Mouse (Mus musculus): ENCODE measurements around the gene 4931422A03Rik. TPM values are rescaled to one million over a fixed set of nuclear protein-coding genes. Genes with fewer than 3 reads are reported as not detected.

4931422A03Rik gene
- total RNA-seq, 2 experiments from 2014 or later, result not detected

GRCm38 (mm10) chr2:103971838-103972237 is 56.3 kb downstream of the 4931422A03Rik start:
- intact Hi-C loops (cut with DNase I), result loop anchor here (2.0 to 5.0 kb wide), 2 partner anchors 71 to 175 kb away; partner anchors contain the start of gene Caprin1
- no peak for DNase-seq

- intact Hi-C loops (cut with DNase I), result loop anchor here (2.0 to 5.0 kb wide), 2 partner anchors 70 to 174 kb away; partner anchors contain the start of gene Caprin1
- peak; percentile 5 to 9 for DNase-seq
These were observed 57.1 kb downstream of the 4931422A03Rik start for GRCm38 (mm10) chr2:103970791-103971649.

GRCm38 (mm10) chr2:103970041-103970790 is 57.9 kb downstream of the 4931422A03Rik start:
- peak; percentile 69 to 70 for DNase-seq
- intact Hi-C loops (cut with DNase I), result loop anchor here (2.0 to 5.0 kb wide), 2 partner anchors 69 to 173 kb away; partner anchors contain the start of gene Caprin1

GRCm38 (mm10) chr2:103969437-103970040 is 58.6 kb downstream of the 4931422A03Rik start:
- DNase-seq, result peak; percentile 62 to 67

GRCm38 (mm10) chr2:103968919-103969436 is 59.2 kb downstream of the 4931422A03Rik start:
- no peak for DNase-seq
- intact Hi-C loops (cut with DNase I), result no loop called here

More at GRCm38 (mm10) chr2:103969437-103970040, 58.6 kb downstream of the 4931422A03Rik start:
- intact Hi-C loops (cut with DNase I), result loop anchor here (2.0 to 5.0 kb wide), 2 partner anchors 69 to 172 kb away; partner anchors contain the start of gene Caprin1

- DNase-seq, result no peak
- intact Hi-C loops (cut with DNase I), result no loop called here
These were observed 60.0 kb downstream of the 4931422A03Rik start for GRCm38 (mm10) chr2:103968186-103968585.

GRCm38 (mm10) chr2:103965391-103965790 is 62.8 kb downstream of the 4931422A03Rik start:
- intact Hi-C loops (cut with DNase I), result no loop called here
- DNase-seq, result no peak

GRCm38 (mm10) chr2:103962349-103962748 is 65.8 kb downstream of the 4931422A03Rik start:
- intact Hi-C loops (cut with DNase I), result no loop called here
- DNase-seq, result no peak

DNA sequence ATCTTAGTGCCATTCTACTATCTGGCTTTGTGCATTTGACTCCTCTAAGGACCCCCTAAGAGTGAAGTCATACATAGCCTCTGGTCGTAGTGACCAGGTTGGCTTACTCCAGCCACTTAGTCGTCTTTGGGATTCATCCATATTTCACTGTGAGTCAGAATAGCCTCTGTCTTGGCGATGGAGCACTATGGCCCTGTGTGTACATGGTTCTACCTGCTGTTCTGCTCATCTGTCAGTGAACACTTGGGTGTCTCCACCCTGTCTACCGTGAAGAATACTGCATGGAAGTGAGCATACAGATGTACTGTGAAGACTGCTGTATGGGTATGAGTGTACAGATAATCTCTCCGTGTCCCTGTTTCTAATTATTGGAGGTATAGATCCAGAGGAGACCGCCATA is 68.6 kb downstream of the 4931422A03Rik start:
- no peak for DNase-seq
- intact Hi-C loops (cut with DNase I), result no loop called here

DNA sequence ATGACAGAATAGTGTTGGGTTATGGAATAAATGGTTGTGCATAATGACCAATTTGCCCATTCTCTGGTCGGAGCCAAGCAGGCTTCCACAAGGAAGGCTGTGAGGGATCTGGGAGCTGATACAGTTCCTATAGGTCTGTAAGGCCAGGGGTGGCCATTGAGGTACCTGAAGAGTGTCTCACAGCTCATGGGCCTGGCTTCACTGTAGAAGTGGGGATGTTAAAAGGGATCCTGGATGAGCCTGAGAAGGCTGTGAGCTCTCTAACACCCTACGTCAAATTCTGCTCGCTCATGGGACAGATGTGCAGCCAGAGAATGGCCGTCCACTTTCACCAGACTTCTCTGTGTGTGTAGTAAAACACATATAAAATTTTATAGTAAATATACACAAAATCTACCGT is 69.1 kb downstream of the 4931422A03Rik start:
- DNase-seq, result no peak
- intact Hi-C loops (cut with DNase I), result no loop called here

GRCm38 (mm10) chr2:103958634-103959033 is 69.5 kb downstream of the 4931422A03Rik start:
- intact Hi-C loops (cut with DNase I), result no loop called here
- no peak for DNase-seq

DNA sequence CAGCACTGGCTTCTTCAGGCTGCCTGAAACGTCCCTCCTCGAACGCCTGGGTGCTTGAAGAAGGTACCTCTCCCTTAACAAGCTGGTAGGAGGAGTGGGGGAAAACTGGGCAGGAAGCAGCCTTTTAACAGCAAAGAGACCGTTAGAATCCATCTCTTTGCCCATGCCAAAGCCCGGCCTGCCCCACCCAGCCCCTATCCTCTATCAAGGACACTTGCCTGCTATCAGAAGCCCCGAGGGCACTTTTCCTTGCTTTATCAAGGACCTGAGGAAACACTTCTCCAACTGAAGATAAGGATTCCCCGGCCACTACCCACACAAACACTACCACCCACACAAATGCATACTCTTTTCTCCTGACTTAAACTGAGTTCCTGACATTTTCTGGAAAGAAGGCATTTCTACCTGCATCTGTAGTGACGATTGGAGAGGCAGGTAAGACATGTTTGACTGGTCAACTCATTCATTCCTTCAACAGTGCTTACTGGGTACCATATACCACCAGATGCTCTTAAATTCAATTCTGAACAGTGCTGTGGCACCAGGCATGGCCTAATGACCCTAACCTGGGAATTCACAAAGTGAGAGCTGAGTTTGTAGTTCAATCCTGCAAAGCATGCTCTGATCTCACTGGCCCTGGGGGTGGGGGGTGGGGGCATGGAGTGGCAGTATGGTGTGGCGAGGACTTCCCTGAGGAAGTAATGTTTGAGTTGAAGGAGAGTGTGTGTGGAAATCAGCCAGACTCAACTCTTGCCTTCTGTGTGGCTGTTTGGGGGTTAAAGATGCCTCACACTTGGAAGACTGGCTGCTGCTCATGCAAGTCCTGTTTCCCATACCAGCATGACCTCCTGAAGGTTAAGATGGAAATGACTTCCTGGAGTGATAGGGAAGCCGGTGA is 70.3 kb downstream of the 4931422A03Rik start, which contains the start of gene Lmo2:
TSS of gene Lmo2 (plus strand) at position 338 of the 898 bp plus-strand sequence.
- intact Hi-C loops (cut with DNase I), result no loop called here
- DNase-seq, result no peak

DNA sequence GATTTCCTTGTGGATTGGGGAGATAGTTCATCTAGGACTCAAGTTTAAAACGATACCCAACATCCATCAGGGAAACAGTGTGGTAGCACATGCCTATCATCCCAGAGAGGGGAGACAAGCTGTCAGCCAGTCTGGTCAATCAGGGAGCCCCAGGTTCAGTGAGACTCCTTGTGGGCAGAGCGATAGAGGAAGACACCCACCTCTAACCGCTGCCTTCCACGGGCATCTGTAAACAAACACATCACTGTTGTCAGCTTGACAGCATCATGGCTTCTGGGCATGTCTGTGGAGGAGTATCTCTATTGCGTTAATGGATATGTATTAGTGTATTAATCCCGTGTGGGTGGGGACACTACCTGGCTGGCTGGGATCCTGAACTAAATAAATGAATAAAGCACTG is 71.3 kb downstream of the 4931422A03Rik start:
- intact Hi-C loops (cut with DNase I), result no loop called here
- no peak for DNase-seq

GRCm38 (mm10) chr2:103955714-103956113 is 72.4 kb downstream of the 4931422A03Rik start:
- intact Hi-C loops (cut with DNase I), result no loop called here
- DNase-seq, result no peak

GRCm38 (mm10) chr2:103953050-103953835 is 74.9 kb downstream of the 4931422A03Rik start:
- intact Hi-C loops (cut with DNase I), result no loop called here
- DNase-seq, result no peak

- intact Hi-C loops (cut with DNase I), result no loop called here
- no peak for DNase-seq
These were observed 80.0 kb downstream of the 4931422A03Rik start for GRCm38 (mm10) chr2:103947982-103948655.

GRCm38 (mm10) chr2:103946892-103947291 is 81.3 kb downstream of the 4931422A03Rik start:
- DNase-seq, result no peak
- intact Hi-C loops (cut with DNase I), result no loop called here

- DNase-seq, result no peak
These were observed 82.5 kb downstream of the 4931422A03Rik start for GRCm38 (mm10) chr2:103945571-103946092.

More at GRCm38 (mm10) chr2:103945571-103946092, 82.5 kb downstream of the 4931422A03Rik start:
- intact Hi-C loops (cut with DNase I), result no loop called here
